In genomic region chr2:178542032-178542431, GRCm38 (mm10) we compare ENCODE assay signal across 9 mouse cellular contexts.
DNase-seq lines count a peak whose midpoint lies in the region; ATAC-seq lines count a peak whose summit lies in the region.
"Had no signal": no experiment of that assay in that cellular context is flagged by ENCODE, and none has a peak within 500 bp of the region (broad histone marks: within the 10 kb centered on the region; RNA-seq: fewer than 3 reads in every experiment).

No protein-coding gene starts in this region.

- peak; percentile 44 for DNase-seq in forebrain, embryonic 14.5 days (ENCODE audit: low spot score)
- DNase-seq in midbrain, embryonic 11.5 days (ENCODE audit: low spot score, missing footprints): peak; percentile 79
- DNase-seq in layer of hippocampus, postnatal 25 days (ENCODE audit: extremely low spot score in 1 of 2, low spot score in 1 of 2): peak; percentile 29 to 78
- no peak for DNase-seq in urinary bladder, adult 2 months (ENCODE audit: low spot score)

- no peak overlapping the region for H3K27ac ChIP-seq in forebrain, embryonic 14.5 days (ENCODE audit: low read depth, low read length)
- no peak overlapping the region for H3K27ac ChIP-seq in forebrain, embryonic 16.5 days (ENCODE audit: low read length)
- no peak overlapping the region for H3K27ac ChIP-seq in midbrain, embryonic 11.5 days (ENCODE audit: low read depth, low read length)
- no peak overlapping the region for H3K27ac ChIP-seq in midbrain, embryonic 13.5 days
- no peak overlapping the region for H3K27ac ChIP-seq in neural tube, embryonic 12.5 days

- H3K9me3 ChIP-seq in forebrain, embryonic 14.5 days (replicated peaks; ENCODE audit: control insufficient read depth, low read length): no peaks in the 10 kb centered on the region
- H3K9me3 ChIP-seq in forebrain, embryonic 16.5 days (ENCODE audit: control insufficient read depth, low read length): no peaks in the 10 kb centered on the region
- no peaks in the 10 kb centered on the region for H3K9me3 ChIP-seq in midbrain, embryonic 11.5 days (ENCODE audit: control insufficient read depth, low read length)
- no peaks in the 10 kb centered on the region for H3K9me3 ChIP-seq in midbrain, embryonic 13.5 days
- H3K9me3 ChIP-seq in neural tube, embryonic 12.5 days: no peaks in the 10 kb centered on the region
- H3K9me3 ChIP-seq: megakaryocyte, embryonic 14.5 days had no signal

- no peak for ATAC-seq in forebrain, embryonic 14.5 days
- ATAC-seq in forebrain, embryonic 16.5 days: no peak
- no peak for ATAC-seq in midbrain, embryonic 11.5 days (ENCODE audit: low FRiP score)
- no peak for ATAC-seq in midbrain, embryonic 13.5 days
- ATAC-seq in common myeloid progenitor, adult 5-6 weeks (replicated peaks; ENCODE audit: low read depth, poor library complexity, severe bottlenecking): peak; percentile 75
- ATAC-seq in neural tube, embryonic 12.5 days (ENCODE audit: low FRiP score, low read depth): 0 out of 2 replicates have a peak, but pooled peaks have one; percentile 18

- no peaks in the 10 kb centered on the region for H3K4me1 ChIP-seq in forebrain, embryonic 14.5 days (ENCODE audit: control insufficient read depth, insufficient read depth, low read length)
- no peaks in the 10 kb centered on the region for H3K4me1 ChIP-seq in forebrain, embryonic 16.5 days (replicated peaks; ENCODE audit: control insufficient read depth, insufficient read depth, low read length)
- H3K4me1 ChIP-seq in midbrain, embryonic 11.5 days (ENCODE audit: control insufficient read depth, insufficient read depth, low read length): peaks cover 5% of the 10 kb centered on the region; the same call in 1 of the 2 replicates
- H3K4me1 ChIP-seq in midbrain, embryonic 13.5 days (replicated peaks): peaks cover 15% of the 10 kb centered on the region
- H3K4me1 ChIP-seq in neural tube, embryonic 12.5 days: peaks cover 8% of the 10 kb centered on the region; the same call in 1 of the 2 replicates

- 20% methylated on average over 2 of the region's 2 CpGs for WGBS in forebrain, embryonic 14.5 days
- WGBS in forebrain, embryonic 16.5 days: 15% methylated on average over 2 of the region's 2 CpGs
- 26% methylated on average over 2 of the region's 2 CpGs for whole genome bisulfite sequencing in midbrain, embryonic 11.5 days
- 18% methylated on average over 2 of the region's 2 CpGs for WGBS in midbrain, embryonic 13.5 days
- WGBS in neural tube, embryonic 12.5 days: 27% methylated on average over 2 of the region's 2 CpGs

- no peak overlapping the region for H3K4me2 ChIP-seq in forebrain, embryonic 14.5 days (ENCODE audit: low read length)
- H3K4me2 ChIP-seq in forebrain, embryonic 16.5 days (ENCODE audit: low read length): no peak overlapping the region
- no peak overlapping the region for H3K4me2 ChIP-seq in midbrain, embryonic 11.5 days
- H3K4me2 ChIP-seq in midbrain, embryonic 13.5 days (replicated peaks): no peak overlapping the region
- no peak overlapping the region for H3K4me2 ChIP-seq in neural tube, embryonic 12.5 days (replicated peaks)

- no peak overlapping the region for H3K4me3 ChIP-seq in forebrain, embryonic 14.5 days (ENCODE audit: low read depth, low read length)
- no peak overlapping the region for H3K4me3 ChIP-seq in forebrain, embryonic 16.5 days (replicated peaks; ENCODE audit: low read length)
- no peak overlapping the region for H3K4me3 ChIP-seq in midbrain, embryonic 11.5 days (ENCODE audit: low read depth, low read length)
- H3K4me3 ChIP-seq in midbrain, embryonic 13.5 days (replicated peaks): no peak overlapping the region
- H3K4me3 ChIP-seq in neural tube, embryonic 12.5 days: no peak overlapping the region
- H3K4me3 ChIP-seq: megakaryocyte, embryonic 14.5 days had no signal

- H3K36me3 ChIP-seq in forebrain, embryonic 14.5 days (ENCODE audit: control insufficient read depth, insufficient read depth, low read length): no peaks in the 10 kb centered on the region
- no peaks in the 10 kb centered on the region for H3K36me3 ChIP-seq in forebrain, embryonic 16.5 days (ENCODE audit: control insufficient read depth, insufficient read depth)
- no peaks in the 10 kb centered on the region for H3K36me3 ChIP-seq in midbrain, embryonic 11.5 days (ENCODE audit: control insufficient read depth, insufficient read depth, low read length)
- no peaks in the 10 kb centered on the region for H3K36me3 ChIP-seq in midbrain, embryonic 13.5 days
- no peaks in the 10 kb centered on the region for H3K36me3 ChIP-seq in neural tube, embryonic 12.5 days

- no peak overlapping the region for H3K9ac ChIP-seq in forebrain, embryonic 14.5 days (ENCODE audit: low read length)
- H3K9ac ChIP-seq in forebrain, embryonic 16.5 days (replicated peaks; ENCODE audit: low read depth, low read length): no peak overlapping the region
- no peak overlapping the region for H3K9ac ChIP-seq in midbrain, embryonic 11.5 days (ENCODE audit: low read length)
- no peak overlapping the region for H3K9ac ChIP-seq in midbrain, embryonic 13.5 days (replicated peaks)
- H3K9ac ChIP-seq in neural tube, embryonic 12.5 days: no peak overlapping the region

- H3K27me3 ChIP-seq in forebrain, embryonic 14.5 days (replicated peaks; ENCODE audit: control insufficient read depth, insufficient read depth, low read length): no peaks in the 10 kb centered on the region
- no peaks in the 10 kb centered on the region for H3K27me3 ChIP-seq in forebrain, embryonic 16.5 days (replicated peaks; ENCODE audit: control insufficient read depth, insufficient read depth, low read length)
- no peaks in the 10 kb centered on the region for H3K27me3 ChIP-seq in midbrain, embryonic 11.5 days (ENCODE audit: control insufficient read depth, insufficient read depth, low read length)
- no peaks in the 10 kb centered on the region for H3K27me3 ChIP-seq in midbrain, embryonic 13.5 days
- H3K27me3 ChIP-seq in neural tube, embryonic 12.5 days (replicated peaks): no peaks in the 10 kb centered on the region

Comparison
In these comparisons a context has a peak if more than half of its experiments do, and no peak if none do; other contexts are left out.
1. ATAC-seq: peak in common myeloid progenitor, adult 5-6 weeks (single experiment) and neural tube, embryonic 12.5 days (single experiment); none in forebrain, embryonic 14.5 days (single experiment), forebrain, embryonic 16.5 days (single experiment), midbrain, embryonic 11.5 days (single experiment) and midbrain, embryonic 13.5 days (single experiment).